Mouse (Mus musculus) cortical plate, adult 2 months (tissue): ENCODE data around the gene Mob3a.

Source experiments
- CTCF ChIP-seq: fragments of 200-500 bp; IDR thresholded peaks from 2 replicates; pipeline ENCODE4 v1.5.1; 2011; ENCODE audit warnings: mild to moderate bottlenecking, control low read depth, low read length; ENCODE audit not compliant: insufficient read depth; ENCODE audit errors: extremely low read depth
- POLR2A ChIP-seq: fragments of 200-500 bp; IDR thresholded peaks from 2 replicates; pipeline ENCODE4 v1.6.1; 2011; ENCODE audit warnings: mild to moderate bottlenecking, low read length, control low read depth; ENCODE audit not compliant: insufficient read depth; ENCODE audit errors: extremely low read depth

DNA sequence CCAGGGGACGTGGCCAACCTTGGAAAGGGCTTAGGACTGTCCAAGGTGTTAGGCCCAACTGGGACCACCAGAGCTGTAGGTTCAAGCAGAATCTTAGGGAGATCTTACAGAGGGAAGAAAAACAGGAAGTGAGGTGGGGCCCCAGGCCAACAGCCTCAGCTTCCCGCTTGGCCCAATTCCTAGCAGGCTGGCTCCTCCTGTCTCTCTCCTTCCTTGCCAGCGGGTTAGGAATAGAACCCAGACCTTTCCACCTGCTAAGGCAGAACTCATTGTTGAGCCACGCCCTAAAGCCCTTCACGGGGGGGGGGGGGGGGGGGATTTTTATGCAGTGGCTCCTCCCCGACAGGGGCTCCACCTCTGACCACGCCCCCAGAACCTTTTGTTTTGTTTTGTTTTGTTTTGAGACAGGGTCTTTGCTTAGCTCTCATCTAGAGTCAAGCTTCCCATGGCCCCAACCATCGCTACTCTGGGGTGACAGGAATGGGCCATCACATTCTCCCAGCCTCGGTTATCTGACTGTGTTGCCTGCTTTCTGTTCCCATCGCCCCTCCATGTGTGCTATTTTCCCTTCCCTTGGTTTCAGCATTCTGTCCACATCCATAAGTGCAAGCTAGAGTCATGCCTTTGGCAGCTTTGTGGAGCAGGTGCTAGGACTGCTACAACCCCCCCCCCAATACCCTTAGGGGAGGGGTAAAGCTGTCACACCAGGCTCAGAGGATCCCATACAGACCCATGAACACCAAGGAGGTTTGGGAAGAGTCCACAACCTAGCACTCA, 23.0 kb downstream of the Mob3a start:
- TF ChIP-seq CTCF: no peak
- no peak for TF ChIP-seq POLR2A
